Mouse (Mus musculus) natural killer cell, adult 2 months (primary cell): ENCODE measurements around the gene Pde6d.
A peak's percentile ranks its signal among the peaks of the same experiment; 100 is the strongest.

Experiments
- DNase-seq, 2 experiments: peaks; one replicate each; pipeline ENCODE4 v3.0.0; 2022; ENCODE audit warnings: low spot score in 2 of 2

Pde6d gene

DNA sequence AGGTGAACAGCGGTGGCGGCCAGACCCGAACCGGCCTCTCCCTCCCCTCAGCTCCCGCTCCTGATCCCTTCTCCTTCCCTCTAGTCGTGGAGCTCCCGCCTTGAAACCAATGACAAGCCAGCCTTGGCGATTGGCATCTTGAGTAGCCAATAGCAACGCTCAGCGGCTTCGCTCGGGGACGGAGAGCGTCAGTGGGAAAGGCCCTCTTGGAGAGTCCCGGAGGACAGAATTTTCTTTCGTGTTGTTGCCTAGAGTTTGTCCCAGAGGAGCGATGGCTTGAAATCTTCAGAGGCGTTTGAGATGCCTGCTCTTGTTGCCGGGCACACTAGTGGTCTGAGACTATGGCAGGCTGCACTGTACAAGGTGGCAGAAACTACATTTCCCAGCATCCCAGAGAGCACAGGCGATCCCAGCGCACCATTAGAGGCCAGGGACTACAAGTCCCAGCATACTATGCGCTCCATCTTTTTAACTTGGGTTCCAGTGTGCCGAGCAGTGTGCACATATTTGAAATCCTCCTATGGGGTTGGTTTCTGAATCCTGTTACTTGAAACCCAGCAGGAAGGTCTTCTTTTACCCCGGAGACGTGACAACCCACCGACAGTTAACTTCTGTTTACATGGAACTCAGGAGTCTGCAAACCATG, at the start of gene Pde6d, which contains the start of gene Cops7b:
Gene Pde6d, minus strand, starts transcription at position 179 of the 646 bp plus-strand sequence.
Gene Cops7b, plus strand, starts transcription at position 454 of the 646 bp plus-strand sequence.
- peak; percentile 87 to 88 for DNase-seq

DNA sequence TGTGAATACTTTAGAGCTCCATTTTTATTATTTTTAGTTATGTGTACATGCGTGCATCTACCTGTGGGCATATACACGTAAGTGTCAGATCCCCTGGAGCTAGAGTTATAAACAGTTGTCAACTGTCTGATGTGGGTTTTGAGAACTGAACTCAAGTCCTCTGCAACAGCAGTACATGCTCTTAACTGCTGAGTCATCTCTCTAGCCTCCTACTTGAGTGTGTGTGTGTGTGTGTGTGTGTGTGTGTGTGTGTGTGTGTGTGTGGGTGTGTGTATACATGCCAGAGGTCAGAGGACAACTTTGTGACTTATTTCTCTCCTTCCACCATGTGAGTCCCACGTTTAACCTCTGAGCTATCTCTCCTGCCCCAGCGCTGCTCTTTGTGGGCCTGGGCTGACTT, 48.1 kb upstream of the Pde6d start:
- DNase-seq = no peak

DNA sequence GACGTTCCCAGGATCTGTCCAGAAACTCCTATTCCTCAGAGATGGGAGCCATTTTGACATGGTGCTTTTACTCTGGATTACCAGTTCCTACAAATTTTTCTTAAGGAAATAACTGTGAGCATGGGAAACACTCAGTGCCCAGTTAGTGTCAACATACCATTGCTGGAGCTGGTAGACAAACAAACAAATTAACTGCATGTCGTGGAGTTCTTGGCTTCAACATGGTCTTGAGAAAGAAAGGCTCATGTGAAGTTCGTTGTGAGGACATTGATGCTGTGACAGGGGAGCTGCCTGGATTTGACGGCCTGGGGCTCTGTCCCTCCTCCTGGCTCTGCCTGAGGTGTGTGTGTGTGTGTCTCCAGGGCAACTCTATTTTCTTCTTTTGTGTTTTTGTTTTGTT, 47.5 kb upstream of the Pde6d start:
- DNase-seq = no peak

DNA sequence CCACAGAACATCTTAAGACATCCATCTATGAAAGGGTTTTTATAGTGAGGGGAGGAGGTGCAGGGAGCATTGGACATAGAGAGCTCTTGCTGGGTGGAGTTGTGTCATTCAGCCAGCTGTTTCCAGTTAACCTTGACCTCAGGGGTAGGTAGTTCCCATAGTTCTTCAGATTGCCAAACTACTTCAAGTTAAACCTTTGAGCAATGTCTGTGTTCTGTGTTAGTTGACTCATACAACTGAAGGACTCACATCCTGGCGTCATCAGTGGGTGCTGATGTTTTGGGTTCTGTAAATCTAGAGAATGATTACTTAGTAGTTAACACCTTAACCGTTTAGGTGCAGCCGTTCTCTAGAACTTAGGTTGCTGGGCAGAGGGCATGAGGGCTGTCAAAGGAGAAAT, 45.8 kb upstream of the Pde6d start:
- DNase-seq = no peak

DNA sequence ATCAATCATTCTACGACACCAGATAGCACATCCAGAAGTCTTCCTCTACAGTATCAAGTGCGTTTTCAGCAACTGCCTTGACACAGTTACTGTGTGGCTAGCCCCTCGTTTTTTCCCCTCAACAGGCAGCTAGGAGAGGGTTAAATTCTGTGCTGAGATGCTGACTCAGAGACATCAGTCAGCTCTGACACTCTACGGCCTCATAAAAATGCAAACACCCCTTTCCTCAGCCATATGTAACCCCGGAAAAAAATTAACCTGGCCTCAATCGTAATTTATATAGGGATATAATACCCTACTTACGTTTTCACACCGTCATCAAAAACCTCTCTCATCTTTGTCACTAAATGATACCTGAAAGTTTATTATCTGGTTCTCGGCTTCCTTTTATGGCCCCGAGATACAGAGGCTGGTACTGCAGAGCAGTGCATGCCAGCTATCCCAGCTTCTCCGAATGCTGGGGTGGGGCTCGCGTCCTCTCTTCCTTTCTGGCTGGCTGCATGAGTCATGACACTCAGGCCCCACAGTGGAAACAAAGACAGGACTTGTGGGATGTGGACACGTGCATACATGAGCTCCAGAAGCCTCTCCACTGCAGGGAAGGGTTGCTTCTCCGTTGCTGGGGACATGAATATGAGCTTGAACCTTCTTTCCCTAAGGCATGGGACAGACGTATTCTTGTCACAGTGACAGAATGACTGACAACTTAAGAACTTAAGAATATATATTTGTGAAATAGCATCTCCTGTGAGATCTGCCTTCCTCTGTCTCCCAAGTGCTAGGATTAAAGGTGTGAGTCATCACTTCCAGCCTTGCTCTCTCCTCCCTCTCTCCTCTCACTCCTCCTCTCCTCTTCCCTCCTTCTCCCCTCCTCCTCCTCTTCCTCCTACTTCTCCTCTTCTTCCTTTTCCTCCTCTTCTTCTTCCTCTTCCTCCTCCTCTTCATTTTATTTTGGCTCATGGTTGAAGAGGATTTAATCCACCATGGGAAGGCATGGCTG, 40.9 kb upstream of the Pde6d start:
- no peak for DNase-seq

DNA sequence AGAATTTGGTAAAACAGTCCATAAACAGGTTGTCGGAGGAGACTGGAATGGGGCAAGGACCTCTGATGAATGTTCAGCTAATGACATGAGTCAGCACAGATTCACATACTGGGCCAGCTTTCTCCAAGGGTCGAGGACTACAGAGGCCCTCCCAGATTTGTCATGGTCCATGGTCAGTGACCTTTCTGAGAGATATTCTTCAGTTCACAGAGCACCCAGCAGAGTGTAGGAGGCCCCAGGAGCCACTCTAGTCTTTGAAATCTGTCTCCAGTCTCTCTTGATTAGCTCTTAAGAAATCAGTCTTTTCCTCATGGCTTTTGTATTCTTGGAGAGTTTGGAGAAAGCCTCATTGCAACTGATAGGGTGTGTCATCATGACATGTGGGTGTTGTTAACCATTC, 39.9 kb upstream of the Pde6d start:
- DNase-seq = no peak

DNA sequence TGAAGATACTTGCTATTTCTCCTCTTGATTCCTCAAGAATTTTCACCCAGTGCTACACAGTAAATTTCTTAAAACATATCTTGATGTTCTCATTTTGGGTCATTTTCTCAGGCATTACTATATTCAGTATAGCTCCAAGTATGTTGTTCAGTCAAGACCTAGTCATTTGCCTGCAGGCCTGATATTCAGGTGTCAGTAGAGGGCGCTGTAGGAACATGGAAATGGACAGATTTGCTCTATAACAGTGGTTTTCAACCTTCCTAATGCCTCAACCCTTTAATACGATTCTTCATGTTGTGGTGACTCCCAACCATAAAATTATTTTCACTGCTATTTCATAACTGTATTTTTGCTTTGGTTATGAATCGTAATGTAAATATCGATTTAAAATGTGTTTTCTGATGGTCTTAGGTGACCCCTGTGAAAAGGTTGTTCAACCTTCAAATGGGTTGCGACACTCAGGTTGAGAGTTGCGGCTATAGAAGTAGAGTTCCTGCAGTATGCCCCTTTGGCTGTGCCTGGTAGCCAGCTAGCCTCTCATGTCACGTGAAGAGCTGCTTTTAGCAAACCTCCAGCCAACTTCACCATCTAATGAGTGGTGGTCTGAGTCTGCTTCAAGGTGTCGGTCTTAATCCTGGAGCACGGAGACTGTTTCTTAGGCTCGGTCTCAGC, 36.2 kb upstream of the Pde6d start:
- peak; percentile 16 to 48 for DNase-seq

DNA sequence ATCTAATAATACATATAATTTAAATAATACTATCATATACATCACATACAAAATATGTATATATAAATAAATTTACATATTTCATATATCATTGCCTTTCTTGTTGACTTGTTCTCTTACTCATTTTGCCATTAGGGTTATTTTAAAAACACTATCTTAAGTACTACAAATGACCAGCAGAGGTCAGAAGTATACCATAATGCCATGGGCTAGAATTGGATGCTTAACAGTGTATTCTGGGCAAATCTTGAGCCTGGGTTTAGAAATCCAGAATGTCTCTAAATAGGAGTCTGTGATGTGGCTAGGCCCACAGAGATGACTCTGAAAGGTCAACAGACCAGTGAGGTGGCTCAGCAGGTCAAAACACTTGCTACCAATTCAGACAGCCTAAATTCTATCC, 31.8 kb upstream of the Pde6d start:
- DNase-seq = no peak

DNA sequence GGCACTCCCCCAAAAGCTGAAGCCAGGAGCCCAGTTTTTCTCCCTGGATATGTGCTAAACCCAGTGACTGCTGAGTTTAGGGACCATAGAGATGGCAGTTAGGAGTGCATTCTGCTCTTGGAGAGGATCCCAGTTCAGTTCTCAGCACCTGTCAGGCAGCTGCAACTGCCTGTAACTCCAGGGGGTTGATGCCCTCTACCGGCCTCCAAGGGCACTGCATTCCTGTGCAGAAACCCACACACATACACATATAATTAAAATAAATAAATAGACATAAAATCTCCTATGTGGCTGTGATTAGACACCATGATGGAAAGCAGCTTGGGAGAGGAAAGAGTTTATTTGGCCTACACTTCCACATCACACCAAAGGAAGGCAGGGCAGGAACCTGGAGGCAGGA, 29.7 kb upstream of the Pde6d start:
- DNase-seq = no peak

DNA sequence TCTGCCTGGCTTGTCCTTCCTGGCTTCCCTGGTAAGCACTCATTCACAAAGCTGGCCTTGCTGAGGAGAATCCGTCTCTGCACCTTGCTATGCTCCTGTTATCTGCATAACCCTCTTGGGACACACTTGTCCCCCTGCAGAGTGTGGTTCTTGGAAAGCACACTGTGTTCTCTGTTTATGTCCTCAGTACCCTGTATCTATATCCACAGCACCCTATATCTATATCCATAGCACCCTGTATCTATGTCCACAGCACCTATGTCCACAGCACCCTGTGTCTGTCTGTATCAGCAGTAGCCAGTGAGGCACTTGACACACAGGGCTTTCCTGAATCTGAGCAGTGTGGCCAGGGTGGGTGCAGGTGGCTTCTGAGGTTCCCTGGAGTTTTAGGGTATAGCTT, 28.5 kb upstream of the Pde6d start:
- no peak for DNase-seq

DNA sequence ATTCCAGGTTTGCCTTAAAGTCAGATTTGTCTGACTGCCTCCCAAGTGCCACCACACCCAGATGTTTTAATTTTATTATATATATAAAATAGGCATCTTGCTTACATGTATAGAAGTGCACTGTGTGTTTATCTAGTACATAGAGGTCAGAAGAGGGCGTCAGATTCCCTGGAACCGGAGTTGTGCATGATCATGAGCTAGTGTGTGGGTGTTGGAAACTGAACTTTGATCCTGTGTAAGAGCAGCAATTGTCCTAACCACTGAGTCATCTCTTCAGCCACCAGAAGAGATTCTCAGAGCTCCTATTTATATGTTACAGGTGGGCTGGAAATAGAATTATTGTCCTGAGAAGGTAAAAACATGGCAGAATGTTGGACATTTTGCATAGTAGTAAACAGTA, 17.7 kb upstream of the Pde6d start:
- DNase-seq = no peak

DNA sequence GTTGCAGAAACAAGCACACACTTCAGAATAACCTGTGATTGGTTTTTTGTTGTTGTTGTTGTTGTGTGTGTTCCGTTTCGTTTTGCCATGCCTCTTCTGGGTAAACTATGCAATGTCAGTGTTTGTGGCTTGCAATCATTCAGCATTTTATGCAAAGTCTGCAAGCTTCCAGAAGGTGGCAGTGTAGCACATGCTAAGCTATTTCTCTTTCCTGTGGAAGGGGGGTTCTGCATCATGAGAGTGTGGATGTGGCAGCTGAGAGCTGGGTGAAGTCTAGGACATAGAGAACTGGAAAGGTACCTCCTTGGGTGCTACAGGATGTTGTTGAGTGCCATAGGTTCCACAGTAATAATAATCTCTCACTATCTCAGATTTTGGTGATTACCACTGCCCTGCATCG, 16.1 kb upstream of the Pde6d start:
- no peak for DNase-seq

DNA sequence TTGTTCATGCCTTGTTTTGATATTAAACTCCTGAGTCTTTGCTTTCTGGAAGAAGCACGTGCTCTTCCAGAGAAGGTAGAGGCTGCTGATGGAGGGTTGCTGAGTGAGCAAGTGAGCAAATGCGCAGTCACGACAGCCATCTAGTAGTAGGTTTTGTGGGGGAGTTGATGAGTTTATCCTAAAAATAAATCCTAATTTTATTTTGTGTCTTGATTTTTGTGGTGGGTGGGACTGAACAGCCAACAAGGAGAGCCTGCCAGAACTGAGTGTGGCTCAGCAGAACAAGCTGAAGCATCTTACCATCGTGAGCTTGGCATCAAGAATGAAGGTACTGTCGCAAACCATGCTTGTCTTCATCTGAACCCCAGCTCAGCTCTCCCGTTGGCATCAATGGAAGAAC, 14.1 kb upstream of the Pde6d start:
- no peak for DNase-seq

DNA sequence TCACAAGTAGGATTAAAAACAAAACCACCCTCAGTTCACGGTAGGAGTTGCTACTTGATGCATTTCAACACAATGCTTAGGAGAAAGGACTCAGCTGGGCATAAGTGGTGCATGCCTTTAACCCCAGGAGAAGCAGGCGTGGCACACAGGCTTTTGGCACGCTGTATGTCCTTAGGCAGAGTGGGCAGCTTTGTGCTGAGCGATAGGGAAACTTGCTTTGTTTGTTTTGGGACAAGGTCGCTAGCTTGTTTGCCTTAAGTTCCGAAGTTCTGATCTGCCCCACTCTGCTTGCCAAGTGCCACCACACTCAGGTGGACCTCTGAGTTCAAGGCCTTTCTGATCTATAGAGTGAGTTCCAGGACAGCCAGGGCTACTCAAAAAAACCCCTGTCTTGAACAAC, 12.9 kb upstream of the Pde6d start:
- DNase-seq = no peak

DNA sequence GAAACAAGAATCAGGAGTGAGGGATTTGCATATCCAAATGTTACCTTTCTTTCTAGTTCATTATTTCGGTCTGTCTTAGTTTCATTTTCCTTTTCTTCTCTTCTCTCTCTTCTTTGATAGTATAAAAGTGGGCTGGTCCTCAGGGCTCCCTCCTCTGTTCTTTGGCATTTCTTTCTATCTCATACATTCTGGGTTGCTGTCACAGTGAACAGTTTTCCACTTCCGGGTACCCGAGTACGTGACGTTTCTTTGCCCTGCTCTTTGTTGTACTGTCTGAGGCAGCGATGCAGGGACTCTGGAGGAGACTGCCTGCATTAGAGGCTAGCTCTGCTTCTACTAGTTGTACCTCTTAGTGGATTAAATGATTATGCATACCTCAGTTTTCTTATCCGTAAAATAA, 12.1 kb upstream of the Pde6d start:
- no peak for DNase-seq

DNA sequence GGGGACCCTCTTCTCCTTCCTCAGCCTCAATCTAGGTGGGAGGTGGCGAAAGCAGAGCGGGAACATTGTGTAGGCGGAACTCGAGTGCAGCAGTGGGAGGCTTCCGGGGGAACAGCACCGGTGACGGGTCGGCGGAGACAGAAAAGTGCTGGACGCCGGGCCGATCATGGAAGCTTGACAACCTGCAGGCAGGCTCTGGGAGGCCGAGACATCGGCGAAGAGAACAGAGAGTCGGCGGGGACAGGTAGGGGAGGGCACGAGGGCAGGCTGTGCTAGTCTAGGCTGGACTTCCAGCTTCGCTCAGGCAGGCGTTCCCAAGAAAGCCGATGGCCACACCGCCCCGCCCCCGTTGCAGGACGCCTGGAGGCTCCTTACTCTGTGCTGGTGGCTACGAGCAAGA, 4.6 kb upstream of the Pde6d start:
- DNase-seq = peak; percentile 70 to 78

DNA sequence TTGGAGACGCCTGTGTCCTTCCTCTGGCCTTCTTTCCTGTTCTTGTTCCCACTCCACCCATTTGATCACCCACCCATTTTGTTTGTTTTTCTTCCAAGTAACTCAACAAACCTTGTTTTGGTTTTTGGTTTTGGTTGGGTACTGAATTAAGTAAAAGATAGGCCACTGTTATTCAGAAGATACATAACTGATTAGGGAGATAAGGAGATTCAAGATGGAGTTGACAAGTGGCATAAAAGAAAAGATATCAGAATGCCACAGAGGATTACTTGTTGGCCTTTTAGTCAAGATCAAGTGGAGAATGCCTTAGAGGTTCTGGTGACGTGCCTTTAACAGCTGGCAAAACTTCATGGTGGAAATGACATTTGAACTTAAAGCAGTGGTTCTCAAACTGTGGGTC, 1.3 kb upstream of the Pde6d start:
- DNase-seq = no peak

DNA sequence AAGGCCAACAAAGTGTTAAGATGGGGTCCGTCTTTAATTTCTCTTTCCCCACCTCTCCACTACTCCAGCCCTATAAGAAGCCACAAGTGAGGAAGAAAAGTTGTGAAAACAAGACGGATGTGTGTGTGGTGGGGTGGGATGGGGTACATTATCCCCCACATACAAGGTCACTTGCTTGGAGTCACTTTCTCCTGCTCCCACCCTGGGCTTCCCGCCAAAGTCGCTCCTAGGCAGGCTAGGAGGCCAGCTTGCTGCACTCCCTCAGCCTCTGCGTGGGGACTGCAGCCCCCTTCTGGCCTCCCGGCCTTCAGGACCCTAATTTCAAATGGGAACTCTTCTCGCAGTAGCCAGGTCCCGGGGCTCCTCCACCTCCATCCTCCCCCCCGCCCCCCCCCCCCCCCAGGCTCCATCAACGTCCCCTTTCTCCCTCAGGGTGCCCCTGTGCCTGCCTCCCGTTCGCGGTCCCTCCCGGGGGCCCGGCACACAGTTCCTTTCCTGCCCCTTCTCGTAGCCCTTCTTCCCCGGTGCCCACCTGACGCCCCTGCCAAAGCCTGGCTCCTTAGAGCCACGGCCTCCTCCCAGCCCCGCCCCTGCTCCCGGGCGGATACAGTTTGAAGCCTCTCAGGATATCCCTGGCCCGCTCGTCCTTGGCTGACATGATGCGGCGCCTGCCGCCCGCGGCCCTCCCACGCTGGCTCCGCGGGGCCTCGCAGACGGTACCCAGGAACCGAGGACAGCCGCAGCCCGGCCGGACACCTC, 558 bp downstream of the Pde6d start:
- DNase-seq = no peak

DNA sequence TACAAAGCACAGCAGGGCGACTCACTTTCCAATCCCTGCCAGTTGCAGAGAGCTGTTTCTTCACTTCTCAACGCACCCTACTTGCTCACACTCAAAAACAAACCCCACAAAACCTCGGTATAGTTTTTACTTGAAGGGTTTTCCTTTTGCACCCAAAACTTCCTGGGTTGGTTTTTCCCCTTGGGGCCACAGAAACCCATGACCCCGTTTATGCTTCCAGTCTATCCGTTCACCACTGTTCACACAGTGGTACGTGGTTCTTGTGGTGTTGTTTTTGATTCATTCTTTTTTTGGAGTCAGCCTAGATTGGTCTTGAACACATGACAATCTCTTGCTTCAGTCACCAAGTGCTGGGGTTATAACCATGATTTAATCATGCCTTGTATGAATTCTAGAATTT, 2.0 kb downstream of the Pde6d start:
- DNase-seq = no peak

DNA sequence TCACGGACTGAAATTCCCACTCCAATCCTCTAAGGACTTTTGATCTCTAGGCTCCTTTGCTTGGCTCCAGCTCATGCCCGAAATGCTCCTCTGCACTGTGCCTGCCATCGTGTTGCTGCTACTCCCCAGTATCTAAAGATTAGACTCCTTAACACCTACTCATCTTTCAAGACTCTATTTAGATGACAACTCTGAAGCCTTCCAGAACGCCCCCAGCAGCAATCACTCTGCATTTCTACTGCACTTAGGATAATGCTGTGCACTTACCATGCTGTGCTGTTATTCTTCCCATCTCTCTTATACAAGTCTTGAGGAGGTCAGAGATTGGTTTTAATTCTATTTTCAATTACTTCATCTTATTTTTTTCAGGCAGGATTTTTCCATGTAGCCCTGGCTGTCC, 10.5 kb downstream of the Pde6d start:
- DNase-seq = no peak

DNA sequence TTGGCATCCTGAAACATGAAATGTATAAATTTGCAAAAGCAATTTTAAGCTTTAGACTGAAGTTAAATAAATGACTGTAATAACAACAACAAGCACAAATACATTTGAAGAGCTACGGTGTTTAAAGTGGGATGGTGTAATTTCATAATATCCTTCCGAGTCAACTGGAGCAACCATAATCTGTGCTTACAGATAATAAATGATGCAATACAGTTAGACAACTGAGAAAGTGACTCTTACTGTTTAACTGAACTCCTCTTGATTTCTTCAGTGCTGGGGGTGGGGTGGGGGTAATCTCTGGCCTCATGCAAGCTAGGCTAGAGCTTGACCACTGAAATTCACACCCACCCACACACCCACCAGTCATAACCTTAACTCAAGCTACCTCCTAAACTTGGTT, 11.0 kb downstream of the Pde6d start:
- DNase-seq = no peak
